Mouse (Mus musculus): ENCODE measurements at regions not wholly inside any gene's neighbourhood (a gene's known extent, or its start where the extent isn't known, plus 50 kb on each side); places are given as distances from the start of the nearest gene placed in this dataset.

GRCm38 (mm10) chr10:42119326-42119725 lies 101.1 kb upstream of the Armc2 start:
- TF ChIP-seq GATA1 (IDR thresholded peaks at IDR 0.05; ENCODE audit: low read length) = no peak
- no peak for TF ChIP-seq TAL1 (IDR thresholded peaks at IDR 0.05; ENCODE audit: low read length)

All from erythroblast, embryonic 14.5 days (primary cell).